Mouse (Mus musculus) 3T3-L1 (cell line): Measurements from ENCODE around the gene Tgm5.
"Not testable (repeated sequence)": the region's sequence is repeated elsewhere in the genome, so short reads cannot be mapped to it uniquely, and the experiment has no call there.

ENCODE experiments used
- DNase-seq: peaks from one replicate; pipeline ENCODE4 v3.0.0-alpha.2; 2015; ENCODE audit warnings: low read depth, low spot score

Tgm5 gene

GRCm38 (mm10) chr2:121041098-121041497, 44.5 kb downstream of the Tgm5 start:
- peak; percentile 69 for DNase-seq

GRCm38 (mm10) chr2:121039382-121039781, 46.3 kb downstream of the Tgm5 start:
- no peak for DNase-seq

GRCm38 (mm10) chr2:121038851-121039250, 46.8 kb downstream of the Tgm5 start:
- not testable (repeated sequence) for DNase-seq

DNA sequence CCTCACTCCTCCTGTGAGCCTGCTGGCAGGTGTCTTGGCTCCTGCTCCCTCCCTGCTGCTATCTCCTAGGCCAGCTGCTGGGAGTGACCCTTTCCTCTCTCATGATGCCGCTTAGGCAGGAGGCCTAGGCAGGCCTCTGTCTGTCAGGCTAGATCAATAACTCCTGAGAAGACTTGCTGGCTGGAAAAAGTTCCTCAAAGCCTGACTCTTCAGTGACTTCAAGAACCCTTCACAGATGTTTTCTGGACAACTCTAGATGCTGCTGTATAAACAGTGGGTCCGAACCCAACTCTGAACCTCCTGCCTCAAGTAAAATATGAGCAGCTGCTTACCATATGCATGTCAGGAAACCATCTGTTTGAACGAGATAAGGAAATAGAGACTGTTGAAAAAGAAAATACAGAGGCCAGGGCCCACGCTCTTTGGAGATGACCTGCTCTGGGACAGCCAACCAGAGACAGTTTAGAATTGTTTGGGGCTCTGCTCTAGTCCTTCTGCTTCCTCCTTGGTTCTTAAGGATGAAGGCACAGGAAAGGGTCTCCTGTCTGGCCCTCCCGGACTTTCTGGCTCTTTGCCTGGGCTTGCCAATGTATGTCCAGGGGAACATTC, 48.8 kb downstream of the Tgm5 start, which contains the start of gene Epb42:
Gene Epb42 (minus strand): TSS at position 340 of the 609 bp plus-strand sequence.
- DNase-seq = no peak

DNA sequence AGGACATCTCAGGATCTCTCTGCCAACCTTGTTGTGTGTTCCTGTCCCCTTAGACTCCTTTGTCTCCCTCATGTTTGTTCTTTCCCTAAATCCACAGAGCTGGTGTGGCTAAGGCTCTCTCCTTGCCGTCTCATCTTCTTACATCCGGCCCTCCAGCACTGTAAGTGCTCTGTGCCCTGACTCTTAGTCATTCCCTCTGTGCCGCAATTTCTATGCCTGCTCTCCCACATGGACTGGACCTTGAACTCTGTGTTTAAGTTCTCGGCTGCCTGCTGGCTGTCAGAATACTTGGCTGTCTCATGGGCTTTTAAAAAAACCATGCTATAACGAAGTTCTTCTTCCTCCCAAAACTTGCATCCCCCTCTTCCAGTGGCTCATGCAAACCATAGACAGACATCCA, 62.7 kb downstream of the Tgm5 start:
- no peak for DNase-seq

GRCm38 (mm10) chr2:121017151-121017550, 68.5 kb downstream of the Tgm5 start:
- no peak for DNase-seq

DNA sequence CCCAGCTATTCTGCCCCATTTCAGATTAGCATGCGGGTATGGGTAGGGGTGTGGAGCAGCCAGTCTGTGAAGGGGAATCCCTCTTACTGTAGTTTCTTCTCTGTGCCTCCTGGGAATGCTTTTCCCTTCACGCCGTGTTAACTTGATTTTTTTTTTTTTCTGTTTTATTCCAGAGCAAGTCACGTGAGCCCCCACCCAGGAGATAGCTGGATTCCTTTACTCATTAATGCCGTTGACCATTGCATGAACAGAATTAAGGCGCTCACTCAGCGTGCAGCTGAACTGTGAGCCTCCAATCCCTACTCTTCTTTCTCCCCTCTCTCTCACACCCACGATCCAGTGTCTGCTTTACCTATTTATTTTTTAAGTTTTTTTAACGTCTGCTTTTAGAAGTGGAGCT, 69.4 kb downstream of the Tgm5 start:
- DNase-seq = no peak

- DNase-seq = no peak
Measured at GRCm38 (mm10) chr2:121015507-121015906, 70.1 kb downstream of the Tgm5 start.

GRCm38 (mm10) chr2:121012676-121013075, 73.0 kb downstream of the Tgm5 start:
- DNase-seq = no peak

DNA sequence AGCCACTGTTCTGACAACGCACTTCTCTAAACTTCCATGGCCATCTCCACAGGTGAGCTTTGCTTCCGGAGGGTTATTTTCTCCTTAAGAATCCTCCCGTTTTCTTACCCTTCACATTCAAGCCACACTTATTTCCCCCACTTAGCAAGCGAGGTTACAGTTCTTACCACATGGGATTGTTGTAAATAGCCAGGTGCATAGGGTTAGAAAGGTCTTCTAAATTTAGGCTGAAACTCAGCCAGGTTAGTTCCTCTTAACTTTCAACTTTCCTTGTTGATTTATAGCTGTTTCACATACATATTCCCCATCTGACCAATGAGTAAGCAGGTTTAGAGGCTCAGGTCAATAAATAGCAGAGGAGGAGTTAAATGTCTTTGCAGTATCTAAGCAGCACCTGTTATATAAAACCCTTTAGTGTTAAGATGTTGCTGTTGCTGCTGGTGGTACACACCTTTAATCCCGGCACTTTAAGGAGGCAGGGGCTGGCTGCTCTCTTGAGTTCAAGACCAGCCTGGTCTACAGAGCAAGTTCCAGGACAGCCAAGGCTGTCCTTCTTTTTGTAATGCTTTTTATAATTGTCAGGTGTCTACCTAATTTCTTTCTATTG, 76.5 kb downstream of the Tgm5 start:
- no peak for DNase-seq

DNA sequence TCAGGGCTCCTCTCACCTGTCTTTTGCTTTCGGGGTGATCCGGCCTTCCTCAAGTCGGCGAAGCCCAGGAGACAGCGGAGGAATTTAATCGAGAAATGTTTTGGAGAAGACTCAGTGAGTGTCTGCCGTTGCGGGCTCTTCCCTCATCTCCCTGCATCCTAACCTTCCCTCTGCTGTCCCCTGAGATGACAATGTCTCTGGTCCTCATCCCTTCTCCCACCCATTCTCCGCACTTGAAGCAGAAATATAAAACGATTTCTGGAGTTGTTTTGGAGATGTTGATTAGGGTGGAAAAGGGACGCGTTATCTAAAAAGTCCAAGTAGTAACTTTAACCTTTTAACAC, 77.0 kb downstream of the Tgm5 start:
- DNase-seq = no peak

GRCm38 (mm10) chr2:121007925-121008663, 77.5 kb downstream of the Tgm5 start, which contains the start of gene Ccndbp1:
Ccndbp1 (plus strand) TSS chr2:121008403.
- DNase-seq = peak; percentile 98

DNA sequence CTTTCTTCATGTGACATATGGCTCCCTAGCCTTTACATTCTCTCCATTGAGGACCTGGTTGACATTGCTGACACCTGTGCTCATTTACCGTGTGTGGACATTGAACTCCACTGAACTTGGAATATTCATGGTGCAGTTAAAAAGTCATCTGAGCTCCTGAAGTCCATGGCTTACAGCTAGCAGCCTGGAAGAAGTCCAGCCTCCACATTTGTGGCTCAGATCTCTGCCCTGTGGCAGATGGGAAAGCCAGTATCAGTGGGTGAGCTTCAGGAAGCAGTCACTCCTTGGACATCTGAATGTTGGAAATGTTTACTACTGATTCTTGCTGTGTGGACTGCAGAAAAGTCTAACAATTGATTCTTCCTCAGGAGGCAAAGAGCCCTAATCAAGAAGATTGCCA, 78.7 kb downstream of the Tgm5 start:
- DNase-seq = no peak

- DNase-seq = no peak
Measured at GRCm38 (mm10) chr2:121004018-121004811, 81.4 kb downstream of the Tgm5 start.

DNA sequence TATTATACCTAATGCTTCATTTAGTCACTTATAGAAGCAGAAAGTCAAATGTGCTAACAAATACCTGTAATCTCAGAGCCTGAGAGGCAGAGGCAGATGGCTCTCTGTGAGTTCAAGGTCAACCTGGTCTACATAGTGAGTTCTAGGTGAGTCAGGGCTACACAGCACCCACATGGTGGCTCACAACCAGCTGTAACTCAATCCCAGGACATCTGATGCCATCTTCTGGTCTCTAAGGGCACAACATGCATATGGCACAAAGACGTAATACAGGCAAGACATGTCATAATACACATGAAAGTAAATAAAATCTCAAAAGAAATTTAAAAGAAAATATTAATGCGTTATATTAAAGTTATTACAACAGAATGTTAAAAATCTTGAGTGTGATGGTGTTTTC, 82.1 kb downstream of the Tgm5 start:
- peak; percentile 45 for DNase-seq

- no peak for DNase-seq
Measured at GRCm38 (mm10) chr2:120998863-120999262, 86.8 kb downstream of the Tgm5 start.

DNA sequence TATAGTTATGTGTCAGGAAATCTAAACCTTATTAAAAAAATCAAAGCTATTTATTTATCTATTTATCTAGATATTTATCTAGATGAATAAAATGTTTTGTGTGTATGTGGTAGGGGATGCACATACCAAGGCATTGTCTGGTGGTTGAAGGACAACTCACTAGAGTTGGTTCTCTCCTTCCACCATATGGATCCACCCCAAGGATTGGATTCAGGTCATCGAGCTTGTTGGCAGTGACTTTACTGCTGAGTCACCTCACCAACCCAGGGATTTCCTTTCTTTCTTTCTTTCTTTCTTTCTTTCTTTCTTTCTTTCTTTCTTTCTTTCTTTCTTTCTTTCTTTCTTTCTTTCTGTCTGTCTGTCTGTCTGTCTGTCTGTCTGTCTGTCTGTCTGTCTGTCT, 89.0 kb downstream of the Tgm5 start:
- peak; percentile 27 for DNase-seq
